Mouse (Mus musculus): ENCODE data around the gene Iqcf4. TPM values are rescaled to one million over a fixed set of nuclear protein-coding genes. Genes with fewer than 3 reads are reported as not detected.

The Iqcf4 gene
- total RNA-seq, 1 experiment: not detected

GRCm38 (mm10) chr9:106592158-106592557, 21.4 kb upstream of the Iqcf4 start:
- no peak overlapping the region for H3K4me3 ChIP-seq (ENCODE audit: insufficient read depth in 1 of 2, low read depth in 1 of 2, low read length in 2 of 2, poor library complexity in 1 of 2, severe bottlenecking in 1 of 2)
- no peaks in the 10 kb centered on the region for H3K36me3 ChIP-seq (ENCODE audit: control insufficient read depth, insufficient read depth, low read length, poor library complexity, severe bottlenecking)
- in situ Hi-C loops (cut with MboI; ENCODE audit: low sequenced_read_pairs in 2 of 2, unreplicated experiment in 2 of 2): no loop called here
- no peaks in the 10 kb centered on the region for H3K4me1 ChIP-seq (ENCODE audit: control insufficient read depth in 2 of 2, insufficient read depth in 2 of 2, low read length in 2 of 2, poor library complexity in 1 of 2)
- no peak overlapping the region for H3K9ac ChIP-seq (ENCODE audit: insufficient read depth, low read depth, low read length, poor library complexity, severe bottlenecking)
- DNase-seq (ENCODE audit: low read depth, low spot score): no peak
- no peaks in the 10 kb centered on the region for H3K9me3 ChIP-seq (ENCODE audit: control insufficient read depth, insufficient read depth, low read depth, low read length)
- TF ChIP-seq HCFC1 (IDR thresholded peaks at IDR 0.05; ENCODE audit: borderline replicate concordance, insufficient read depth, low read length) (no peak), ZC3H11A (IDR thresholded peaks at IDR 0.05; ENCODE audit: borderline replicate concordance, low read depth, low read length) (no peak), MAFK (IDR thresholded peaks at IDR 0.05; ENCODE audit: insufficient read depth, low read depth, low read length) (no peak), CHD2 (IDR thresholded peaks at IDR 0.05; ENCODE audit: low read depth, low read length) (no peak), ZNF384 (IDR thresholded peaks at IDR 0.05; ENCODE audit: low read depth, low read length) (no peak)
- H3K27ac ChIP-seq (ENCODE audit: insufficient read depth, low read depth, low read length, poor library complexity, severe bottlenecking): no peak overlapping the region

- no peaks in the 10 kb centered on the region for H3K4me1 ChIP-seq (ENCODE audit: control insufficient read depth in 2 of 2, insufficient read depth in 2 of 2, low read length in 2 of 2, poor library complexity in 1 of 2)
- no peaks in the 10 kb centered on the region for H3K9me3 ChIP-seq (ENCODE audit: control insufficient read depth, insufficient read depth, low read depth, low read length)
- no peak overlapping the region for H3K27ac ChIP-seq (ENCODE audit: insufficient read depth, low read depth, low read length, poor library complexity, severe bottlenecking)
- no peak for DNase-seq (ENCODE audit: low read depth, low spot score)
- no peak for TF ChIP-seq MAFK (IDR thresholded peaks at IDR 0.05; ENCODE audit: insufficient read depth, low read depth, low read length)
- TF ChIP-seq ZNF384 (IDR thresholded peaks at IDR 0.05; ENCODE audit: low read depth, low read length): no peak
- no peak for TF ChIP-seq CHD2 (IDR thresholded peaks at IDR 0.05; ENCODE audit: low read depth, low read length)
- no peak for TF ChIP-seq HCFC1 (IDR thresholded peaks at IDR 0.05; ENCODE audit: borderline replicate concordance, insufficient read depth, low read length)
- no peak for TF ChIP-seq ZC3H11A (IDR thresholded peaks at IDR 0.05; ENCODE audit: borderline replicate concordance, low read depth, low read length)
- H3K36me3 ChIP-seq (ENCODE audit: control insufficient read depth, insufficient read depth, low read length, poor library complexity, severe bottlenecking): no peaks in the 10 kb centered on the region
- in situ Hi-C loops (cut with MboI; ENCODE audit: low sequenced_read_pairs in 2 of 2, unreplicated experiment in 2 of 2): no loop called here
- no peak overlapping the region for H3K9ac ChIP-seq (ENCODE audit: insufficient read depth, low read depth, low read length, poor library complexity, severe bottlenecking)
- H3K4me3 ChIP-seq (ENCODE audit: insufficient read depth in 1 of 2, low read depth in 1 of 2, low read length in 2 of 2, poor library complexity in 1 of 2, severe bottlenecking in 1 of 2): no peak overlapping the region
Measured at GRCm38 (mm10) chr9:106582552-106582951, 11.8 kb upstream of the Iqcf4 start.

DNA sequence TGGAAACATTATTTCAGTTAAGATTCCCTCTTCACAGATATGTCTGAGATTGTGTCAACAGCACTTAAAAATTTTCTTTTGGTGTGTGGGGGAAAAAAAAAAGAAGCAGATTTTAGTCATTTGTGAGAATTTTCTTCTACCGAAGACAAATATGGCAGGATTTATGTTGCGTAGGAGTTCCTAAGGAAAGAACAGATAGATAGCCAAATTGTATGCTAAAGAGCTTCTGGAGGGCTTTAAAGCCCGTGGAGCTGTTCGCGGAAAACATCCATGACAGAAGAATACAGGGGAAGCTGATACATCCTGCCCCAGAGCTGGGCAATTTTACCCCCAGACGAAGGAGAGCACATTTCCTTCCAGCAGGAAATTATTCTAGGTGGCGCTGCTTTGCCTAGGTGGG, 9.2 kb upstream of the Iqcf4 start:
- no peak for DNase-seq (ENCODE audit: low read depth, low spot score)
- Histone ChIP-seq H3K9ac (ENCODE audit: insufficient read depth, low read depth, low read length, poor library complexity, severe bottlenecking) (no peak overlapping the region), H3K9me3 (ENCODE audit: control insufficient read depth, insufficient read depth, low read depth, low read length) (no peaks in the 10 kb centered on the region), H3K4me3 (ENCODE audit: insufficient read depth in 1 of 2, low read depth in 1 of 2, low read length in 2 of 2, poor library complexity in 1 of 2, severe bottlenecking in 1 of 2) (no peak overlapping the region), H3K36me3 (ENCODE audit: control insufficient read depth, insufficient read depth, low read length, poor library complexity, severe bottlenecking) (no peaks in the 10 kb centered on the region), H3K27ac (ENCODE audit: insufficient read depth, low read depth, low read length, poor library complexity, severe bottlenecking) (no peak overlapping the region), H3K4me1 (ENCODE audit: control insufficient read depth in 2 of 2, insufficient read depth in 2 of 2, low read length in 2 of 2, poor library complexity in 1 of 2) (no peaks in the 10 kb centered on the region)
- in situ Hi-C loops (cut with MboI; ENCODE audit: low sequenced_read_pairs in 2 of 2, unreplicated experiment in 2 of 2): no loop called here
- TF ChIP-seq HCFC1 (IDR thresholded peaks at IDR 0.05; ENCODE audit: borderline replicate concordance, insufficient read depth, low read length) (no peak), MAFK (IDR thresholded peaks at IDR 0.05; ENCODE audit: insufficient read depth, low read depth, low read length) (no peak), ZNF384 (IDR thresholded peaks at IDR 0.05; ENCODE audit: low read depth, low read length) (no peak), CHD2 (IDR thresholded peaks at IDR 0.05; ENCODE audit: low read depth, low read length) (no peak), ZC3H11A (IDR thresholded peaks at IDR 0.05; ENCODE audit: borderline replicate concordance, low read depth, low read length) (no peak)

- DNase-seq (ENCODE audit: low read depth, low spot score): no peak
- no peaks in the 10 kb centered on the region for H3K36me3 ChIP-seq (ENCODE audit: control insufficient read depth, insufficient read depth, low read length, poor library complexity, severe bottlenecking)
- TF ChIP-seq ZC3H11A (IDR thresholded peaks at IDR 0.05; ENCODE audit: borderline replicate concordance, low read depth, low read length) (no peak), MAFK (IDR thresholded peaks at IDR 0.05; ENCODE audit: insufficient read depth, low read depth, low read length) (no peak), ZNF384 (IDR thresholded peaks at IDR 0.05; ENCODE audit: low read depth, low read length) (no peak), CHD2 (IDR thresholded peaks at IDR 0.05; ENCODE audit: low read depth, low read length) (no peak), HCFC1 (IDR thresholded peaks at IDR 0.05; ENCODE audit: borderline replicate concordance, insufficient read depth, low read length) (no peak)
- H3K4me1 ChIP-seq (ENCODE audit: control insufficient read depth in 2 of 2, insufficient read depth in 2 of 2, low read length in 2 of 2, poor library complexity in 1 of 2): no peaks in the 10 kb centered on the region
- in situ Hi-C loops (cut with MboI; ENCODE audit: low sequenced_read_pairs in 2 of 2, unreplicated experiment in 2 of 2): no loop called here
- no peaks in the 10 kb centered on the region for H3K9me3 ChIP-seq (ENCODE audit: control insufficient read depth, insufficient read depth, low read depth, low read length)
- no peak overlapping the region for H3K4me3 ChIP-seq (ENCODE audit: insufficient read depth in 1 of 2, low read depth in 1 of 2, low read length in 2 of 2, poor library complexity in 1 of 2, severe bottlenecking in 1 of 2)
- no peak overlapping the region for H3K27ac ChIP-seq (ENCODE audit: insufficient read depth, low read depth, low read length, poor library complexity, severe bottlenecking)
- H3K9ac ChIP-seq (ENCODE audit: insufficient read depth, low read depth, low read length, poor library complexity, severe bottlenecking): no peak overlapping the region
Measured at GRCm38 (mm10) chr9:106576112-106576511, 5.3 kb upstream of the Iqcf4 start.

GRCm38 (mm10) chr9:106573366-106573765, 2.6 kb upstream of the Iqcf4 start:
- in situ Hi-C loops (cut with MboI; ENCODE audit: low sequenced_read_pairs in 2 of 2, unreplicated experiment in 2 of 2): no loop called here
- no peaks in the 10 kb centered on the region for H3K36me3 ChIP-seq (ENCODE audit: control insufficient read depth, insufficient read depth, low read length, poor library complexity, severe bottlenecking)
- peak; percentile 7 for DNase-seq (ENCODE audit: low read depth, low spot score)
- no peak overlapping the region for H3K4me3 ChIP-seq (ENCODE audit: insufficient read depth in 1 of 2, low read depth in 1 of 2, low read length in 2 of 2, poor library complexity in 1 of 2, severe bottlenecking in 1 of 2)
- no peaks in the 10 kb centered on the region for H3K4me1 ChIP-seq (ENCODE audit: control insufficient read depth in 2 of 2, insufficient read depth in 2 of 2, low read length in 2 of 2, poor library complexity in 1 of 2)
- TF ChIP-seq ZNF384 (IDR thresholded peaks at IDR 0.05; ENCODE audit: low read depth, low read length) (no peak), MAFK (IDR thresholded peaks at IDR 0.05; ENCODE audit: insufficient read depth, low read depth, low read length) (no peak), ZC3H11A (IDR thresholded peaks at IDR 0.05; ENCODE audit: borderline replicate concordance, low read depth, low read length) (no peak), CHD2 (IDR thresholded peaks at IDR 0.05; ENCODE audit: low read depth, low read length) (no peak), HCFC1 (IDR thresholded peaks at IDR 0.05; ENCODE audit: borderline replicate concordance, insufficient read depth, low read length) (no peak)
- H3K9ac ChIP-seq (ENCODE audit: insufficient read depth, low read depth, low read length, poor library complexity, severe bottlenecking): no peak overlapping the region
- H3K9me3 ChIP-seq (ENCODE audit: control insufficient read depth, insufficient read depth, low read depth, low read length): no peaks in the 10 kb centered on the region
- no peak overlapping the region for H3K27ac ChIP-seq (ENCODE audit: insufficient read depth, low read depth, low read length, poor library complexity, severe bottlenecking)

All from ES-E14 (cell line).